Mouse (Mus musculus) cerebellum, postnatal 25 days (tissue): ENCODE measurements around the gene Ctdsp1.
A peak's percentile ranks its signal among the peaks of the same experiment; 100 is the strongest.

Experiments used
- DNase-seq, 2 experiments: peaks; one replicate each; pipeline ENCODE4 v3.0.0; 2021; ENCODE audit warnings: mixed read lengths in 2 of 2

The Ctdsp1 gene

DNA sequence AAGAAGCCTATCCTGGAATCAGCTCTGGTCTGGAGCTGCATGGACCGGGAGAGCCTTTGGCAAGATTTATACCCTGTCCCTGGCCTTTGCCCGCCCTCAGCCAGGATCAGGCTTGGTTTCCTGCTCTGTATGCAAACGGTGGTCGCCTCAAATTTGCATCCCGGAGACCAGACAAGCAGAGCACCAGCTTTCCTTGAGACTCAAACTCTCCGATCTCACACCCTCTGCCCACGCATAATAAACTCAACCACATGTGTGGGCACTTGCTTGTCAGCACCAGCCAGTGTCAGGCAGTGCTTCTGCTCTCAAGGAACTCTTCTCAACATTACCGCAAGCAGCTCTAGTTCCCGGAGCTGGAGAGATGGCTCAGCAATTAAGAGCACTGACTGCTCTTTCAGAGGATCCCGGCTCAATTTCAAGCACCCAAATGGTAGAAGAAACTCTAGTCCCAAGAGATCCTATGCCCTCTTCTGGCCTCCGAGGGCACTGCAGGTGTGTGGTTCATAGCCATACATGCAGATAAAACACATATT lies 6.7 kb downstream of the Ctdsp1 start:
- peak; percentile 76 to 86 for DNase-seq

DNA sequence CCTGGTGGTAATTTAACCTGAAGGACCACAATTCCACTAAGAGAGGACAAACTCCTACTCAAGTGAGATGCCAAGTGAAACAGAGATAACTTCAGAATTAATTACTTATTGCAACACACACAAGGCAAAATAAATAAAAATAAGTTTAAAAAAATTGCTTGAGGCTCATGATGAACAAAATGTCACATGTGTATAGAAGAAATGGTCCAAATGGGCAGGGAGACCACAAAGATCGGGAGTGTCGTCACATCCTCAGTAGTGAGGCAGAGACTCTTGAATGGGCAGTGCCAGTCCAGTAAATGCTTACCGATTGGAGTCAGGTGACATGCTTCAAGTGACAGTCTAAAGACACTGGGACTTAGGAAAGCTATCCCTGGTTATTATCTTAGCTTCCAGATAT lies 9.2 kb downstream of the Ctdsp1 start:
- DNase-seq: no peak

- no peak for DNase-seq
Measured at GRCm38 (mm10) chr1:74401015-74401702, 9.8 kb downstream of the Ctdsp1 start.

- no peak for DNase-seq
Measured at GRCm38 (mm10) chr1:74404206-74404605, 12.9 kb downstream of the Ctdsp1 start.

DNA sequence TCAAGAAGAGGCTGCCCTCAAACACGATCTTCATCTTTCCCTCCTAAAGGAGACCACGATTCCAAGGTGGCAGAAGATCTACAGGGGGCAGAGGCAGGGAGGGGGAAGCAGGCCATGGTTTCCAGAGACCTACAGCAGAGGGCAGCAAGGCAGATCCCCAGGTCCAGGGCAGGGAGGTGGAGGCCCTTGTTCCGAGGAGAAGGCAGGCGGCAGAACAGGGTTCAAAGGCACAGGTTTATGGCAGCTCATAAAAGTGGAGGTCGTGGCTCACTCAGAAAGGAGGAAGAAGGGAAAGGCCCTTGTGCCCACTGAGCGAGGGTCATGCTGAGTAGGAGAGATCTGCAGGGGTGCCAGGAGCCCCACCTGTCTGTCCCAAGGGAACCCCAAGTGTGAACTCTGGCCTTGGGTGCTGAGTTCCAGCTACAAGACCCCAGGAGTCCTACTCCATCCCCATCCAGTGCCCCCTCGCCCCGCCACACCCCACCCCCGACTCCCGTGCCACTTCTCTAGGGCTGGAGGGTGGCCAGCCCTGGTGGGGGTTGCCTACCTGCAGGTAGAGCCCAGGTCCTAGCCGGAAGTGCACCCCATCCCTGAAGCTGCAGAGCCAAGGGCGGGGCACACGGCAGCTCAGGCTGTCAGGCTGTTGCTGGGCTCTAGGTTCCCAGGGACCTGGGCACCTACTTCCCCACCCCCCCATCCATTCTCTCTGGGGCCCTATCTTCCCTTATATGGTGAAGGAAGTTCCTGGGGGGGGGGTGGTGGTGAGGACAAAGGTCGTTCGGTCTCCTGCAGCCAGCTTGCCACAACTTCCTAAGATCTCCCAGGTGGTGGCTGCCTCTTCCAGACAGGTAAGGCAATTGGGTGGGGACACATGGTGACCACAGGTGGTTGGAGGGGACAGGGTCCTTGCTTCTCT lies 17.5 kb downstream of the Ctdsp1 start, which contains the start of gene Vil1:
Vil1 (plus strand) TSS at position 788 of the 916 bp plus-strand sequence.
- DNase-seq: no peak

GRCm38 (mm10) chr1:74411753-74412325 lies 20.5 kb downstream of the Ctdsp1 start:
- DNase-seq: no peak

GRCm38 (mm10) chr1:74412711-74413110 lies 21.4 kb downstream of the Ctdsp1 start:
- no peak for DNase-seq

DNA sequence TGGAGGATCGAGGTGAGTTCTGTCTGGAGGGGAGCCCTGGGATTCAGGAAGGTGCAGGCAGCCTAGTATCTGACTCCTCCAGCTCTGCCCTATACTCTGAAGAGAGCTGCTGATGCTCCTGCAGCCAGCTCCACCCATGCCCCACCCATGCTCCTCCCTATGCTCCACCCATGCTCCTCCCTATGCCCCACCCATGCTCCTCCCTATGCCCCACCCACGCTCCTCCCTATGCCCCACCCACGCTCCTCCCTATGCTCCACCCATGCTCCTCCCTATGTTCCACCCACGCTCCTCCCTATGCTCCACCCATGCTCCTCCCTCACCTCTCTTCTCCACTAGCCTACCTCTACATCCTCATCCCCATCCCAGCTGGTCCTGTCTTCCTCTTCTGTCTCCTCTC lies 23.8 kb downstream of the Ctdsp1 start:
- peak in 1 of 2 experiments; percentile 50 for DNase-seq

DNA sequence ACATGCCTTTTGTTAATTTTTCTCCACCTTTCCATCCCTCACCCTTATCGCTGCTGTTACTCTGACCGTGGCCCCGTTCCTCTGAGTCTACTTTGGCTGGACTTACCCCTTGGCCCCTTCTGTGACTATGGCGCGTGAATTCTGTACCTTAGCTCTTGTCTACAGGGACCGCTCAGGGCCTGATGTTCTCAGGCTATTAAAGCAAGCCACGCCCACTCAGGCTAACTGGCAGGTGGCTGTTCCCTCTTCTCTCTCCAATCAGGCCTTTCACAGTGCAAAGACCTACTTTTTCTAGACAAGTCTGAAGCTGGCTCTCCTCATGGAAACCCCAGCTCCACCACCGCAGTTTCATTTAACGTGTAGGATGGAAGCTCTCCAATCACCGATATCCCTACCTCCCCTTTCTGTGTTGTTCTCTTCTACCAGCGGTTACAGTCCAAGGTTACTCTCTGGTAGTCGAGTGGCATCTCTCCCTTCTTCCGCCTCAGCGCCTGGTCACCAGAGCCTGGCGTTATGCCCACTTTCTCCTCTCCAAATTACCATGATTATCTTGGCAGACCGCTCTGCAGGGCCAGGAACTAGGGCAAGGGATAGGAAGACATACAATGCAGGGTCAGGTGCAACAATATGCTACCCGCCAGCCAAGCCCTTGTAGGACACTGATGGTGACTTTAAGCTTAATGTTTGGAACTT lies 27.6 kb downstream of the Ctdsp1 start:
- peak in 1 of 2 experiments; percentile 45 for DNase-seq

DNA sequence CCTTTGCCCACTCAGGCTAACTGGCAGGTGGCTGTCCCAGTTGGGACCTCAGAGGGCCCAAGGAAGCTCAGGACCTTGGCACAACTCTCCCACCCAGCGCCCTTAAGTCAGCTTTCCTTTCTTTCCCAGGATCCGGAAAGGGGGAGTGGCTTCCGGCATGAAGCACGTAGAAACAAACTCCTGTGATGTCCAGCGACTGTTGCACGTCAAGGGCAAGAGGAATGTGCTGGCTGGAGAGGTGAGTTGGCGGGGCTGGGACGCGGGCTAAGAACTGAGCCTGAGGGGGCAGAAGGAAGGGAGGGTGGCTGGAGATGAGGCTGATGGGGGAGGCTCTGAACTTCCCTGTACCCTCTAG lies 28.1 kb downstream of the Ctdsp1 start:
- no peak for DNase-seq

DNA sequence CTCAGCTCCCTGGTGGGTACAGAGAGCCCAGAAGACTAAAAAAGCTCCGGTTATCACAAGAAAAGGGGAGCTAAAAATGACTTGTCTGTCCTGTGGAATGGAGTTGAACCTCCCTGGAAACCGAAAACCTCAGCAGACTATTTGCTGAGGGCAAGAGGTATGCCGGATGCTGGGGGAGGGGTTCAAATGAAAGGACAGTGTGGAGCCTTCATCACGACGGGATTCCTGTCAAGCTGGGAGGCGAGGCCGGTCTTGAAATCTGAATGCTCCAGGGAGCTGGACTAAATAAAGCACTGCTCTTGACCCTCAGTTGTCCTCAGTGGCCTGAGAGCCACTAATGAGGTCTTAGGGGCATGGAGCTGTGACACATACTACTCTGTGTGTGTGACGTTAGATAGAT lies 31.8 kb downstream of the Ctdsp1 start:
- no peak for DNase-seq

DNA sequence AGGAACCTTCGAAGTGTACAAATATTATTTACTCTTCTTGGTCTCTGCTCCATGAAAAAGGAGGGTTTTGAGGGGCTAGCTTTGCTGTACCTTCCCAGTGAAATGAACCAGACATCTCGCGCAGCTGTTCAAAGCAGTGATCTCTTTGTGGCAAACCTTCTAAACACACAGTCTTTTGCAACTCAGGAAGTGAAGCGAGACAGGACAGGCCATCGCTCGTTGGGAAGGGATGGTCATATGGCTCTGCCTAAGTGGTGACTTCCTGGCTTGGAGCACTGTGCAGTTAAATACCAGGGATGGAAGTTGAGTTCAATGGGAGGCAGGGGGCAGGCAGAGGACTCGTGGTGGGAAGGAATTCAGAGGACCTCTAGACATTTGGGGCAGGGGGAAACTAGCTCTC lies 34.5 kb downstream of the Ctdsp1 start:
- no peak for DNase-seq

- no peak for DNase-seq
Measured at GRCm38 (mm10) chr1:74433220-74433619, 41.9 kb downstream of the Ctdsp1 start.

DNA sequence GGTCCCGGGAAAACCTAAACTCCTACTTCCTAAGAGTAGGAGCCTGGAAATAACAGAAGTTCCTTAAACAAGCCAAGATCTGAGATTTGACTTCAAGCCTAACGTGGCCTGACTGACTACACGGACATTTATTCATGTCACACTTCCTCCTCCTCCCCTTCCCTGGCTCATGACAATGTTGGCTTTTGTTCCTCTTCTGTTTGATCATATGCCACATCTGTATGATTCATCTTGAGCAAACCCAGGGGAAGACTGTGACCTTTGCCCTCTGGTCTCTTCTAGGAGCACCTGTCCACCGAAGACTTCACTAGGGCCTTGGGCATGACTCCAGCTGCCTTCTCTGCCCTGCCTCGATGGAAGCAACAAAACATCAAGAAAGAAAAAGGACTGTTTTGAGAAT lies 43.3 kb downstream of the Ctdsp1 start:
- DNase-seq: no peak

DNA sequence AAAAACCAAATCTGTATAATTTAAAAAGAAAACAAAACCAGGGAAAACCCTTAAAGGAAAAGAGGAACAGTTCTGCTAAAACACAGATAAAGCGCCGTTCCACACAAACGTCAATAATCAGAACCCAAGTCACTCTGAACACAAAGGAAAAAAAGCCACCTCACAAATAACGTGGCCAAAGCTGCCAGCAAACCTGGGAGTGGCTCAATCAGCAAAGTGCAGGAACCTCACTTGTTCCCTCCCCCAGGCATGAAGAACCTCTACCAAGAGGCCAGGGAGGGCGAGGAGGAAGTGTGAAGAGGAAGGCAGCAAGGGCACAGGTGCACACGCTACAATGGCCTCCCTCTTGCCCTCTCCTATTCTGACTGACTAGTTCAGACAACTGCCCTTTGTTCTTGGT lies 44.3 kb downstream of the Ctdsp1 start:
- DNase-seq: no peak

- no peak for DNase-seq
Measured at GRCm38 (mm10) chr1:74437702-74438427, 46.6 kb downstream of the Ctdsp1 start.

GRCm38 (mm10) chr1:74439166-74439876 lies 48.0 kb downstream of the Ctdsp1 start:
- DNase-seq: no peak

- no peak for DNase-seq
Measured at GRCm38 (mm10) chr1:74444538-74444937, 53.2 kb downstream of the Ctdsp1 start.
